Mouse (Mus musculus) midbrain, embryonic 12.5 days (tissue): ENCODE results near the gene Bbx. TPM values are rescaled to one million over a fixed set of nuclear protein-coding genes. Genes with fewer than 3 reads are reported as not detected.
A peak's percentile ranks its signal among the peaks of the same experiment; 100 is the strongest.

Source experiments
- ATAC-seq: fragments of 200-750 bp; cut with Nextera tagmentation; 2 replicates; pipeline ENCODE4 v1.8.0; 2017; ENCODE audit warnings: low read depth, moderate TSS enrichment, moderate library complexity; ENCODE audit not compliant: low FRiP score
- H3K27ac ChIP-seq: fragments of 300-500 bp; sonication (generic); replicated peaks from 2 replicates; pipeline ENCODE4 v1.5.1; 2016; ENCODE audit warnings: mild to moderate bottlenecking
- H3K27me3 ChIP-seq: fragments of 300-500 bp; sonication (generic); 2 replicates; pipeline ENCODE4 v1.6.1; 2016; ENCODE audit warnings: mild to moderate bottlenecking
- H3K36me3 ChIP-seq: fragments of 300-500 bp; sonication (generic); 2 replicates; pipeline ENCODE4 v1.6.1; 2016
- H3K4me1 ChIP-seq: fragments of 300-500 bp; sonication (generic); 2 replicates; pipeline ENCODE4 v1.6.1; 2016
- H3K4me2 ChIP-seq: fragments of 300-500 bp; sonication (generic); replicated peaks from 2 replicates; pipeline ENCODE4 v1.6.1; 2016; ENCODE audit warnings: mild to moderate bottlenecking, moderate library complexity
- H3K4me3 ChIP-seq: fragments of 300-500 bp; sonication (generic); 2 replicates; pipeline ENCODE4 v1.5.1; 2016; ENCODE audit warnings: mild to moderate bottlenecking
- H3K9ac ChIP-seq: fragments of 300-500 bp; sonication (generic); replicated peaks from 2 replicates; pipeline ENCODE4 v1.6.1; 2016; ENCODE audit warnings: mild to moderate bottlenecking, moderate library complexity
- H3K9me3 ChIP-seq: fragments of 300-500 bp; sonication (generic); 2 replicates; pipeline ENCODE4 v1.6.1; 2016; ENCODE audit warnings: mild to moderate bottlenecking
- WGBS: fragments of 180-500 bp; shearing (Covaris S2); methylation state at CpG from one replicate; pipeline ENCODE4 v1.1.7; 2016; 5-methylcytosine and 5-hydroxymethylcytosine counted together
- polyA plus RNA-seq: library from polyadenylated mRNA; unstranded; fragments of >200 nt; fragmentation: Nextera tagmentation; extraction: Ambion mirVana; gene quantifications from 2 replicates; pipeline ENCODE4 v1.2.1, GENCODE M21; 2016

Gene Bbx
- polyA plus RNA-seq, 1 experiment from 2014 or later, result 32.6 TPM

GRCm38 (mm10) chr16:50182561-50182960 lies 249.6 kb downstream of the Bbx start:
- no peak for ATAC-seq
- no peak overlapping the region for H3K27ac ChIP-seq
- H3K36me3 ChIP-seq, result no peaks in the 10 kb centered on the region
- H3K4me3 ChIP-seq, result no peak overlapping the region
- no peaks in the 10 kb centered on the region for H3K9me3 ChIP-seq
- H3K27me3 ChIP-seq, result no peaks in the 10 kb centered on the region
- H3K4me2 ChIP-seq, result no peak overlapping the region
- no peak overlapping the region for H3K9ac ChIP-seq
- H3K4me1 ChIP-seq, result peaks cover 8% of the 10 kb centered on the region
- 87% methylated on average over 10 of the region's 10 CpGs for WGBS

- Histone ChIP-seq H3K27ac (no peak overlapping the region), H3K9me3 (no peaks in the 10 kb centered on the region), H3K4me1 (no peaks in the 10 kb centered on the region), H3K27me3 (no peaks in the 10 kb centered on the region), H3K9ac (no peak overlapping the region), H3K4me3 (no peak overlapping the region), H3K4me2 (no peak overlapping the region), H3K36me3 (no peaks in the 10 kb centered on the region)
- ATAC-seq, result 0 out of 2 replicates have a peak, but pooled peaks have one; percentile 60
- WGBS, result 49% methylated on average over 7 of the region's 7 CpGs
Measured at GRCm38 (mm10) chr16:50172760-50173159, 259.4 kb downstream of the Bbx start.

- Histone ChIP-seq H3K27me3 (no peaks in the 10 kb centered on the region), H3K27ac (no peak overlapping the region), H3K4me1 (no peaks in the 10 kb centered on the region), H3K9me3 (no peaks in the 10 kb centered on the region), H3K36me3 (no peaks in the 10 kb centered on the region), H3K4me2 (no peak overlapping the region), H3K9ac (no peak overlapping the region), H3K4me3 (no peak overlapping the region)
- WGBS, result 96% methylated on average over 5 of the region's 5 CpGs
- ATAC-seq, result no peak
Measured at GRCm38 (mm10) chr16:50170812-50171211, 261.4 kb downstream of the Bbx start.

- Histone ChIP-seq H3K4me1 (no peaks in the 10 kb centered on the region), H3K27ac (no peak overlapping the region), H3K4me3 (no peak overlapping the region), H3K9ac (no peak overlapping the region), H3K36me3 (no peaks in the 10 kb centered on the region), H3K9me3 (no peaks in the 10 kb centered on the region), H3K27me3 (no peaks in the 10 kb centered on the region), H3K4me2 (no peak overlapping the region)
- WGBS, result 82% methylated on average over 10 of the region's 10 CpGs
- no peak for ATAC-seq
Measured at GRCm38 (mm10) chr16:50167983-50168299, 264.2 kb downstream of the Bbx start.

GRCm38 (mm10) chr16:50167231-50167982 lies 264.8 kb downstream of the Bbx start:
- H3K4me1 ChIP-seq, result no peaks in the 10 kb centered on the region
- no peak overlapping the region for H3K4me2 ChIP-seq
- no peak overlapping the region for H3K4me3 ChIP-seq
- no peaks in the 10 kb centered on the region for H3K9me3 ChIP-seq
- no peak for ATAC-seq
- H3K36me3 ChIP-seq, result no peaks in the 10 kb centered on the region
- no peak overlapping the region for H3K9ac ChIP-seq
- H3K27ac ChIP-seq, result no peak overlapping the region
- 82% methylated on average over 16 of the region's 16 CpGs for WGBS
- H3K27me3 ChIP-seq, result no peaks in the 10 kb centered on the region

GRCm38 (mm10) chr16:50160418-50161271 lies 271.5 kb downstream of the Bbx start:
- H3K36me3 ChIP-seq, result no peaks in the 10 kb centered on the region
- no peak overlapping the region for H3K9ac ChIP-seq
- WGBS, result 94% methylated on average over 11 of the region's 11 CpGs
- peak; percentile 47; the same call in 1 of the 2 replicates for ATAC-seq
- no peaks in the 10 kb centered on the region for H3K27me3 ChIP-seq
- no peak overlapping the region for H3K4me2 ChIP-seq
- no peak overlapping the region for H3K27ac ChIP-seq
- H3K4me3 ChIP-seq, result no peak overlapping the region
- H3K9me3 ChIP-seq, result no peaks in the 10 kb centered on the region
- no peaks in the 10 kb centered on the region for H3K4me1 ChIP-seq

- Histone ChIP-seq H3K4me3 (no peak overlapping the region), H3K4me1 (no peaks in the 10 kb centered on the region), H3K4me2 (no peak overlapping the region), H3K27ac (no peak overlapping the region), H3K9ac (no peak overlapping the region), H3K36me3 (no peaks in the 10 kb centered on the region), H3K27me3 (no peaks in the 10 kb centered on the region), H3K9me3 (no peaks in the 10 kb centered on the region)
- no peak for ATAC-seq
- 94% methylated on average over 5 of the region's 5 CpGs for WGBS
Measured at GRCm38 (mm10) chr16:50158546-50158945, 273.6 kb downstream of the Bbx start.

- WGBS, result 89% methylated on average over 4 of the region's 4 CpGs
- Histone ChIP-seq H3K27me3 (no peaks in the 10 kb centered on the region), H3K9ac (no peak overlapping the region), H3K36me3 (no peaks in the 10 kb centered on the region), H3K9me3 (peaks cover 4% of the 10 kb centered on the region; the same call in 1 of the 2 replicates), H3K4me1 (no peaks in the 10 kb centered on the region), H3K4me2 (no peak overlapping the region), H3K4me3 (no peak overlapping the region), H3K27ac (no peak overlapping the region)
- no peak for ATAC-seq
Measured at GRCm38 (mm10) chr16:50149606-50150005, 282.6 kb downstream of the Bbx start.

GRCm38 (mm10) chr16:50147900-50148299 lies 284.3 kb downstream of the Bbx start:
- H3K4me1 ChIP-seq, result no peaks in the 10 kb centered on the region
- no peak for ATAC-seq
- H3K4me2 ChIP-seq, result no peak overlapping the region
- H3K27ac ChIP-seq, result no peak overlapping the region
- no peaks in the 10 kb centered on the region for H3K36me3 ChIP-seq
- no peaks in the 10 kb centered on the region for H3K27me3 ChIP-seq
- H3K9ac ChIP-seq, result no peak overlapping the region
- WGBS, result 79% methylated on average over 2 of the region's 2 CpGs
- no peak overlapping the region for H3K4me3 ChIP-seq
- peaks cover 4% of the 10 kb centered on the region; the same call in 1 of the 2 replicates for H3K9me3 ChIP-seq

Other genes starting within 250 kb of the Bbx start
- not detected in 2 replicates for gene Ccdc54, start 158.8 kb upstream of the Bbx start, polyA plus RNA-seq